Mouse (Mus musculus) MEL-GATA-1-ER (cell line): ENCODE data around the gene Haghl.
"Not testable (repeated sequence)": the region's sequence is repeated elsewhere in the genome, so short reads cannot be mapped to it uniquely, and the experiment has no call there.

Experiments used
- DNase-seq: peaks from one replicate; pipeline ENCODE4 v3.0.0-alpha.2; 2012; ENCODE audit warnings: low read depth; ENCODE audit errors: extremely low read depth

Gene Haghl

GRCm38 (mm10) chr17:25748238-25748637, 37.2 kb downstream of the Haghl start:
- no peak for DNase-seq

GRCm38 (mm10) chr17:25744311-25744710, 41.2 kb downstream of the Haghl start:
- DNase-seq, result no peak

- DNase-seq, result no peak
Measured at GRCm38 (mm10) chr17:25743831-25744230, 41.6 kb downstream of the Haghl start.

GRCm38 (mm10) chr17:25741471-25741870, 44.0 kb downstream of the Haghl start:
- not testable (repeated sequence) for DNase-seq

- DNase-seq, result no peak
Measured at GRCm38 (mm10) chr17:25738861-25739260, 46.6 kb downstream of the Haghl start.

GRCm38 (mm10) chr17:25735745-25736144, 49.7 kb downstream of the Haghl start, which contains the start of gene Mslnl:
Mslnl (plus strand) TSS chr17:25736042.
- DNase-seq, result no peak

- DNase-seq, result no peak
Measured at GRCm38 (mm10) chr17:25735246-25735645, 50.2 kb downstream of the Haghl start.

- DNase-seq, result peak; percentile 59
Measured at GRCm38 (mm10) chr17:25732082-25732481, 53.4 kb downstream of the Haghl start.
